Mouse (Mus musculus) bone marrow macrophage, adult 2 months (primary cell): ENCODE data around the gene Anp32e.

Experiments
- CTCF ChIP-seq: IDR thresholded peaks from 2 replicates; pipeline ENCODE4 v1.5.1; 2012; ENCODE audit warnings: low read depth, mild to moderate bottlenecking, low read length, moderate library complexity
- POLR2A ChIP-seq: IDR thresholded peaks from 2 replicates; pipeline ENCODE4 v1.6.1; 2012; ENCODE audit warnings: mild to moderate bottlenecking, low read depth, low read length, borderline replicate concordance

DNA sequence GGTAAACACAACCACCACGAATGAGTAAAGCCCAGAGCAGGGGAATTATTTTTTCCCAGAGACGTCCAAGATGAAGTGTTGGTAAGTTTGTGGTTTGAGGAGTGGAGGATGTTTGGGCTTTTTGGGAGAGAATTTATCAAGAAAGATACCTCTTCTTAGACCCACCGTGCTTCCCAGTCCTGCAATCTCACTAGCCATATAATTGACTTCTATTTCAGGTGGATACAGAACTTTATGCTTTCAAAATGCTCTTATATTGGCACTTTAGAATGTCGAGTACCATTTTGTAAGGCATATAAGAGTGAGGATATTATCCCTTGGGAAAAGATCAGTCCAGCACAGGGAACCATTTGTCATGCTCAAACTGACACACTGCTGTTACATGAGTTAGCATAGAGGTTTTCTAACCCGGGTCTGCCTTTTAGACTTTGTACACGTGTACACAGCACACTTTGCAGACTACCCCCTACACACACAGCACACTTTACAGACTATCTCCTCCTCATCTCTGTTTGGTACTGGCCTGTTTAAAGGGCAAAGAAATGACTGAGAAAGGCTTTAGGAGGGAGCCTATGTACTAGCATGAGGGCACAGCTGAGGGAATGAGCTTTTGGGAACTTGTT, 67.5 kb downstream of the Anp32e start:
- TF ChIP-seq CTCF (no peak), POLR2A (no peak)
